Mouse (Mus musculus): ENCODE results near the gene Npepl1. TPM values are rescaled to one million over a fixed set of nuclear protein-coding genes. Genes with fewer than 3 reads are reported as not detected.
A peak's percentile ranks its signal among the peaks of the same experiment; 100 is the strongest.

Gene Npepl1
- polyA plus RNA-seq (2015; fragmentation: Nextera tagmentation; extraction: Ambion mirVana) = 58.0 and 60.2 TPM in 2 replicates

GRCm38 (mm10) chr2:174109991-174110782, at the start of gene Npepl1:
Gene Npepl1, plus strand, starts transcription at chr2:174110349.
- TF ChIP-seq CTCF (IDR thresholded peaks at IDR 0.05) (peak; percentile 51), EP300 (IDR thresholded peaks at IDR 0.05) (no peak)
- Histone ChIP-seq H3K9me3 (ENCODE audit: low read length) (no peaks in the 10 kb centered on the region), H3K4me1 (ENCODE audit: insufficient read depth, low read depth, low read length) (peaks cover 11% of the 10 kb centered on the region), H3K4me3 (ENCODE audit: low read depth, low read length) (peak within 1 kb of the TSS; percentile 62), H3K4me2 (replicated peaks; ENCODE audit: low read depth, low read length) (peak within 1 kb of the TSS; percentile 85), H3K9ac (replicated peaks; ENCODE audit: low read depth) (peak within 1 kb of the TSS; percentile 76), H3K27ac (ENCODE audit: low read length) (peak within 1 kb of the TSS; percentile 66), H3K27me3 (replicated peaks; ENCODE audit: insufficient read depth, low read length) (no peaks in the 10 kb centered on the region), H3K36me3 (ENCODE audit: insufficient read depth, low read length) (peaks cover 6% of the 10 kb centered on the region; the same call in 1 of the 2 replicates)
- WGBS = 2% methylated on average over 42 of the region's 90 CpGs
- ATAC-seq (peak; percentile 97), DNase-seq (ENCODE audit: low spot score) (peak; percentile 74)

- Histone ChIP-seq H3K27me3 (replicated peaks; ENCODE audit: insufficient read depth, low read length) (no peaks in the 10 kb centered on the region), H3K9ac (replicated peaks; ENCODE audit: low read depth) (no peak overlapping the region), H3K4me1 (ENCODE audit: insufficient read depth, low read depth, low read length) (no peaks in the 10 kb centered on the region), H3K36me3 (ENCODE audit: insufficient read depth, low read length) (no peaks in the 10 kb centered on the region), H3K4me2 (replicated peaks; ENCODE audit: low read depth, low read length) (no peak overlapping the region), H3K27ac (ENCODE audit: low read length) (no peak overlapping the region), H3K9me3 (ENCODE audit: low read length) (no peaks in the 10 kb centered on the region), H3K4me3 (ENCODE audit: low read depth, low read length) (no peak overlapping the region)
- DNase-seq (ENCODE audit: low spot score) (no peak), ATAC-seq (no peak)
- 13% methylated on average over 2 of the region's 2 CpGs for WGBS
- TF ChIP-seq EP300 (IDR thresholded peaks at IDR 0.05) = no peak
- no peak for TF ChIP-seq CTCF (IDR thresholded peaks at IDR 0.05)
Measured at GRCm38 (mm10) chr2:174061219-174061618, 48.9 kb upstream of the Npepl1 start.

- Histone ChIP-seq H3K4me2 (replicated peaks; ENCODE audit: low read depth, low read length) (no peak overlapping the region), H3K27me3 (replicated peaks; ENCODE audit: insufficient read depth, low read length) (no peaks in the 10 kb centered on the region), H3K36me3 (ENCODE audit: insufficient read depth, low read length) (no peaks in the 10 kb centered on the region), H3K4me3 (ENCODE audit: low read depth, low read length) (no peak overlapping the region), H3K9ac (replicated peaks; ENCODE audit: low read depth) (no peak overlapping the region), H3K9me3 (ENCODE audit: low read length) (no peaks in the 10 kb centered on the region), H3K27ac (ENCODE audit: low read length) (no peak overlapping the region), H3K4me1 (ENCODE audit: insufficient read depth, low read depth, low read length) (no peaks in the 10 kb centered on the region)
- TF ChIP-seq EP300 (IDR thresholded peaks at IDR 0.05) (no peak), CTCF (IDR thresholded peaks at IDR 0.05) (no peak)
- no peak for DNase-seq (ENCODE audit: low spot score)
- 72% methylated on average over 6 of the region's 6 CpGs for WGBS
- ATAC-seq = no peak
Measured at GRCm38 (mm10) chr2:174063074-174063473, 47.1 kb upstream of the Npepl1 start.

- ATAC-seq = peak; percentile 41
- H3K9me3 ChIP-seq (ENCODE audit: low read length) = no peaks in the 10 kb centered on the region
- no peaks in the 10 kb centered on the region for H3K4me1 ChIP-seq (ENCODE audit: insufficient read depth, low read depth, low read length)
- no peaks in the 10 kb centered on the region for H3K27me3 ChIP-seq (replicated peaks; ENCODE audit: insufficient read depth, low read length)
- no peaks in the 10 kb centered on the region for H3K36me3 ChIP-seq (ENCODE audit: insufficient read depth, low read length)
- no peak overlapping the region for H3K9ac ChIP-seq (replicated peaks; ENCODE audit: low read depth)
- H3K4me2 ChIP-seq (replicated peaks; ENCODE audit: low read depth, low read length) = no peak overlapping the region
- TF ChIP-seq EP300 (IDR thresholded peaks at IDR 0.05) (no peak), CTCF (IDR thresholded peaks at IDR 0.05) (no peak)
- DNase-seq (ENCODE audit: low spot score) = peak; percentile 23
- whole genome bisulfite sequencing = 32% methylated on average over 9 of the region's 9 CpGs
- no peak overlapping the region for H3K27ac ChIP-seq (ENCODE audit: low read length)
- no peak overlapping the region for H3K4me3 ChIP-seq (ENCODE audit: low read depth, low read length)
Measured at GRCm38 (mm10) chr2:174063527-174064211, 46.5 kb upstream of the Npepl1 start.

- TF ChIP-seq CTCF (IDR thresholded peaks at IDR 0.05) (no peak), EP300 (IDR thresholded peaks at IDR 0.05) (peak; percentile 36; the same call in 1 of the 2 replicates)
- Histone ChIP-seq H3K27me3 (replicated peaks; ENCODE audit: insufficient read depth, low read length) (no peaks in the 10 kb centered on the region), H3K4me3 (ENCODE audit: low read depth, low read length) (no peak overlapping the region), H3K4me1 (ENCODE audit: insufficient read depth, low read depth, low read length) (no peaks in the 10 kb centered on the region), H3K9me3 (ENCODE audit: low read length) (no peaks in the 10 kb centered on the region), H3K4me2 (replicated peaks; ENCODE audit: low read depth, low read length) (no peak overlapping the region), H3K9ac (replicated peaks; ENCODE audit: low read depth) (no peak overlapping the region), H3K36me3 (ENCODE audit: insufficient read depth, low read length) (no peaks in the 10 kb centered on the region), H3K27ac (ENCODE audit: low read length) (no peak overlapping the region)
- 63% methylated on average over 6 of the region's 6 CpGs for WGBS
- DNase-seq (ENCODE audit: low spot score) = no peak
- ATAC-seq = no peak
Measured at GRCm38 (mm10) chr2:174067793-174068419, 42.2 kb upstream of the Npepl1 start.

- Histone ChIP-seq H3K4me1 (ENCODE audit: insufficient read depth, low read depth, low read length) (no peaks in the 10 kb centered on the region), H3K36me3 (ENCODE audit: insufficient read depth, low read length) (no peaks in the 10 kb centered on the region), H3K4me3 (ENCODE audit: low read depth, low read length) (no peak overlapping the region), H3K27ac (ENCODE audit: low read length) (no peak overlapping the region), H3K9ac (replicated peaks; ENCODE audit: low read depth) (no peak overlapping the region), H3K9me3 (ENCODE audit: low read length) (no peaks in the 10 kb centered on the region), H3K4me2 (replicated peaks; ENCODE audit: low read depth, low read length) (no peak overlapping the region), H3K27me3 (replicated peaks; ENCODE audit: insufficient read depth, low read length) (no peaks in the 10 kb centered on the region)
- WGBS = 60% methylated on average over 3 of the region's 3 CpGs
- no peak for ATAC-seq
- no peak for TF ChIP-seq EP300 (IDR thresholded peaks at IDR 0.05)
- TF ChIP-seq CTCF (IDR thresholded peaks at IDR 0.05) = no peak
- no peak for DNase-seq (ENCODE audit: low spot score)
Measured at GRCm38 (mm10) chr2:174069532-174070049, 40.6 kb upstream of the Npepl1 start.
